Mouse (Mus musculus) CD4-positive, CD25-positive, alpha-beta regulatory T cell, adult 9 weeks (primary cell): Measurements from ENCODE around the gene Olfr822. TPM values are rescaled to one million over a fixed set of nuclear protein-coding genes. Genes with fewer than 3 reads are reported as not detected.

Experiments
- polyA plus RNA-seq: library from polyadenylated mRNA; unstranded; fragments of 100-300 nt; shearing (Covaris generic); gene quantifications from one replicate; pipeline ENCODE4 v1.2.1, GENCODE M21; 2017

Olfr822 gene
- polyA plus RNA-seq, result not detected

DNA sequence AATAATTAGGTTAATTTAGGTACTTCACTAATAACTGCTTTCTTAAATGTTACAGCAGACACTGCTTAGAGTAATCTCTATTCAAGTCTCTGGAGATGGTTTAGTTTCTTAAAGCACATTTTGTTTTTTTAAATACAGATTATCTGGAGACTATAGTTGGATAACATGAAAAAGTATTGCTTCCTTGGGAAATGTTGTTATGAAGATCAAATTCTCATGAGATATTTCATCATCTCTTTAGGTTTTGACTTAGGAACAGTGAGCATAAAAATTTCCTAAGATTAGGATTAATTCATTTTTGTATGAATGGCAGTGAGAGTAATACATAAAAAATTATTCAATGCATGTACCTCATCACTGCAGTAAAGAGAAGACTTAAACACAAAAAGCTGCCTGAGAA, at the start of gene Olfr822:
Gene Olfr822, plus strand, starts transcription at position 301 of the 400 bp plus-strand sequence.

DNA sequence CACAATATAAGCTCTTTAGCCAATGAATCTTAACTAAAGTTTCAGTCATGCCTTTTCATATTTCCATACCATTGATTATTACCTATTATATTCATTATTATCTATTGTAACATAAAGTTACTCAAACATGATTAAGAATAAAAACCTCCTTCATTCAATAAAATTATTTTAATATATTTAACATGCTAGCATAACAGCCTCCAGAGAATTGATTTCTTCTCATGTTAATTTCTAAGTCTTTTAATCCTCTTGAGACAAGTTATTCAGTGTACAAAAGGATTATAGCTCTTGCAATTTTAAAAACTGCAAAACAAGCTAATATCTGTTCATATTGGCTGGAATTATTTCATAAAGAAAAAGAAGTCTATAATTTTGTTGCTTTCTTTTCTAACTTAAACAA, 41.0 kb upstream of the Olfr822 start, which contains the start of gene Olfr821:
Gene Olfr821, plus strand, starts transcription at position 301 of the 400 bp plus-strand sequence.

DNA sequence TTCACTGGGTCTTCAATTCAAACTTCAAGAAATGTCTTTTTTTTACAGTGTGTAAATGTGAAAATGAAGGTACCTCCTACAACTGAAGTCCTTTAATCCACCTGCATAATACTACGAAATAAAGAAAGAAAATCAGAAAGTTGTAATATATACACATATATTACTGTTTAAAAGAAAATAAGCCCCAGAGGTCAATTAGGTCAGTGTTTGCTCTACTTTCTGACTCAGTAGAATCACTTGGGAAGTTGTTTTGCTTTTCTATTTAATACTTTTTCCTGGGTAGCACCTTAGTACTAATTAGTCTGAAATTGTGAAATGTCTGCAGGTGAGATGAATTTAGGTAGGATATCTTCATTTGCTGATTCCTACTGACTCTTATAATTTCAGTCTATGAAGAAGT, 44.3 kb downstream of the Olfr822 start, which contains the start of gene Olfr823:
Gene Olfr823, minus strand, starts transcription at position 101 of the 400 bp plus-strand sequence.

Other genes with a start within 250 kb of the Olfr822 start
- gene Olfr812, start 225.1 kb upstream of the Olfr822 start, polyA plus RNA-seq, result not detected
- gene Olfr813, start 215.8 kb upstream of the Olfr822 start, polyA plus RNA-seq, result not detected
- gene Olfr814, start 191.4 kb upstream of the Olfr822 start, polyA plus RNA-seq, result not detected
- gene Olfr815, start 165.3 kb upstream of the Olfr822 start, polyA plus RNA-seq, result not detected
- gene Olfr816, start 155.6 kb upstream of the Olfr822 start, polyA plus RNA-seq, result not detected
- gene Olfr818, start 122.1 kb upstream of the Olfr822 start, polyA plus RNA-seq, result not detected
- gene Olfr819, start 103.9 kb upstream of the Olfr822 start, polyA plus RNA-seq, result not detected
- gene Olfr247, start 95.1 kb upstream of the Olfr822 start, polyA plus RNA-seq, result not detected
- gene Gm10310, start 86.1 kb upstream of the Olfr822 start, polyA plus RNA-seq, result 0.06 TPM
- not detected for gene Olfr820, start 58.6 kb upstream of the Olfr822 start, polyA plus RNA-seq
- not detected for gene Olfr821, start 40.9 kb upstream of the Olfr822 start, polyA plus RNA-seq
- not detected for gene Olfr823, start 44.2 kb downstream of the Olfr822 start, polyA plus RNA-seq
- gene Olfr824, start 58.8 kb downstream of the Olfr822 start, polyA plus RNA-seq, result not detected
- not detected for gene Olfr825, start 95.6 kb downstream of the Olfr822 start, polyA plus RNA-seq
- not detected for gene Olfr826, start 113.0 kb downstream of the Olfr822 start, polyA plus RNA-seq
- gene Olfr827, start 143.2 kb downstream of the Olfr822 start, polyA plus RNA-seq, result not detected
- 0.07 TPM for gene Neurod4, start 209.0 kb downstream of the Olfr822 start, polyA plus RNA-seq